Mouse (Mus musculus) liver, embryonic 14.5 days (tissue): ENCODE results near the gene Vipr2.

Experiments
- CTCF ChIP-seq: IDR thresholded peaks from 2 replicates; pipeline ENCODE4 v1.5.1; 2016; ENCODE audit warnings: antibody characterized with exemption, low read depth, control low read depth
- EP300 ChIP-seq: IDR thresholded peaks from 2 replicates; pipeline ENCODE4 v1.6.1; 2016; ENCODE audit warnings: antibody characterized with exemption, low read depth

- no peak for TF ChIP-seq CTCF
- no peak for TF ChIP-seq EP300
These were observed 117.1 kb downstream of the Vipr2 start for GRCm38 (mm10) chr12:116194641-116195040.
